In the genomic region with DNA sequence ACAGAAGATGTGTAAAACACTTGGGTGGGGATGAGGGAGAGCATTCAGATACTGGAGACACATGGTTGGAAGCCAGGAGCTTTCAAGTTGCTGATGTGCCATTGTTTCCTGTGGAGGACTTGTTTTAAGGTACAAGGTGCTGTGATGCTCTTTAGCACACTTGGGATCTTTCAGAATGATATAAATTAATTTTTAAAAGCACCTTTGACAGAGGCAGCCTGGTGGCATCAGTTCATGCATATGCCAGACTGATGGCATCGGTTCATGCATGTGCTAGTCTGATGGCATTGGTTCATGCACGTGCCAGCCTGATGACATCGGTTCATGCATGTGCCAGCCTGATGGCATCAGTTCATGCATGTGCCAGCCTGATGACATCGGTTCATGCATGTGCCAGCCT, we compare ENCODE assay signal across 18 mouse cellular contexts.
DNase-seq lines count a peak whose midpoint lies in the region; ATAC-seq lines count a peak whose summit lies in the region.
"Had no signal": no experiment of that assay in that cellular context is flagged by ENCODE, and none has a peak within 500 bp of the region (broad histone marks: within the 10 kb centered on the region; RNA-seq: fewer than 3 reads in every experiment).

No protein-coding gene starts in this region.

- no peak for DNase-seq in forebrain, embryonic 10.5 days (ENCODE audit: extremely low spot score, low spot score)
- DNase-seq in heart, adult 11 months, result peak; percentile 58
- no peak for DNase-seq in heart, postnatal 4 days
- DNase-seq in left cerebral cortex, adult 11 months (ENCODE audit: low spot score), result no peak
- DNase-seq: adrenal gland, adult 2 months; adrenal gland, postnatal 10 days; adrenal gland, postnatal 25 days; cerebellum, adult 11-12 months; cerebellum, adult 2 months; cerebellum, adult 9-10 months; cerebellum, postnatal 10 days; cerebellum, postnatal 25 days; embryo, embryonic 11 days had no signal

- peak overlapping the region; percentile 53 for H3K27ac ChIP-seq in forebrain, embryonic 16.5 days (ENCODE audit: low read length)
- no peak overlapping the region for H3K27ac ChIP-seq in forebrain, embryonic 10.5 days
- H3K27ac ChIP-seq: embryonic facial prominence, embryonic 10.5 days; embryonic facial prominence, embryonic 12.5 days; forebrain, embryonic 12.5 days; forebrain, embryonic 15.5 days had no signal

- H3K9ac ChIP-seq in forebrain, embryonic 16.5 days (replicated peaks; ENCODE audit: low read depth, low read length), result no peak overlapping the region
- H3K9ac ChIP-seq: embryonic facial prominence, embryonic 12.5 days; forebrain, embryonic 12.5 days; forebrain, embryonic 15.5 days had no signal

- H3K9me3 ChIP-seq in forebrain, embryonic 16.5 days (ENCODE audit: control insufficient read depth, low read length), result no peaks in the 10 kb centered on the region
- H3K9me3 ChIP-seq in forebrain, embryonic 10.5 days, result no peaks in the 10 kb centered on the region
- H3K9me3 ChIP-seq: embryonic facial prominence, embryonic 10.5 days; embryonic facial prominence, embryonic 12.5 days; forebrain, embryonic 12.5 days; forebrain, embryonic 15.5 days had no signal

- 74% methylated on average over 4 of the region's 4 CpGs for WGBS in forebrain, embryonic 16.5 days
- WGBS in forebrain, embryonic 10.5 days, result 91% methylated on average over 4 of the region's 4 CpGs

- ATAC-seq in forebrain, embryonic 16.5 days, result no peak
- ATAC-seq: forebrain, embryonic 15.5 days had no signal

- H3K27me3 ChIP-seq in forebrain, embryonic 16.5 days (replicated peaks; ENCODE audit: control insufficient read depth, insufficient read depth, low read length), result no peaks in the 10 kb centered on the region
- H3K27me3 ChIP-seq in forebrain, embryonic 10.5 days (ENCODE audit: poor library complexity, severe bottlenecking), result no peaks in the 10 kb centered on the region
- H3K27me3 ChIP-seq: embryonic facial prominence, embryonic 12.5 days; forebrain, embryonic 12.5 days; forebrain, embryonic 15.5 days had no signal

- H3K36me3 ChIP-seq in forebrain, embryonic 16.5 days (ENCODE audit: control insufficient read depth, insufficient read depth), result no peaks in the 10 kb centered on the region
- no peaks in the 10 kb centered on the region for H3K36me3 ChIP-seq in forebrain, embryonic 10.5 days (replicated peaks)
- H3K36me3 ChIP-seq: embryonic facial prominence, embryonic 10.5 days; embryonic facial prominence, embryonic 12.5 days; forebrain, embryonic 12.5 days; forebrain, embryonic 15.5 days had no signal

- H3K4me1 ChIP-seq in forebrain, embryonic 16.5 days (replicated peaks; ENCODE audit: control insufficient read depth, insufficient read depth, low read length), result no peaks in the 10 kb centered on the region; the same call in 1 of the 2 replicates
- H3K4me1 ChIP-seq in forebrain, embryonic 10.5 days, result no peaks in the 10 kb centered on the region
- H3K4me1 ChIP-seq: embryonic facial prominence, embryonic 10.5 days; embryonic facial prominence, embryonic 12.5 days; forebrain, embryonic 12.5 days; forebrain, embryonic 15.5 days had no signal

- no peak overlapping the region for H3K4me2 ChIP-seq in forebrain, embryonic 16.5 days (ENCODE audit: low read length)
- H3K4me2 ChIP-seq: embryonic facial prominence, embryonic 12.5 days; forebrain, embryonic 12.5 days; forebrain, embryonic 15.5 days had no signal

- H3K4me3 ChIP-seq in forebrain, embryonic 16.5 days (replicated peaks; ENCODE audit: low read length), result no peak overlapping the region
- no peak overlapping the region for H3K4me3 ChIP-seq in forebrain, embryonic 10.5 days
- H3K4me3 ChIP-seq: embryonic facial prominence, embryonic 10.5 days; embryonic facial prominence, embryonic 12.5 days; forebrain, embryonic 12.5 days; forebrain, embryonic 15.5 days had no signal
